Mouse (Mus musculus): ENCODE measurements around the gene Olfr1424.
A peak's percentile ranks its signal among the peaks of the same experiment; 100 is the strongest.
"Not testable (repeated sequence)": the region's sequence is repeated elsewhere in the genome, so short reads cannot be mapped to it uniquely, and the experiment has no call there.

The Olfr1424 gene

DNA sequence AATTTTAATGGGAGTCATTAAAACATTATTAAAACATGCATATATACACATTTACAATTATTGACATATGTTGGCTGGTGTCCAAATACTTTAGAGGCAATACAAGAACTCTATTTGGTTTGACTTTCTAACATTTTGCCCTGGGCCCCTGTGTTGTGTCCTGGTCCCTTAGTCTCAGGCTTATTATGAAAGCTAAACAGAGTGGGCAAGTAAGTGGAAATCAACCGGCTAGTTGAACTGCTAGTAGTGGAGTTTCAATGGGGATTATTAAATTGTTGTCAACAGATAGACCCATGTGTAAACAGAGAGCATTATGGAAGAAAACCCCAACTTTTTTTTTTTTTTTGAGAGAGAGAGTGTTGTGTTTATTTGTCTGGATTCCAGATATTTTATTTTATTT, at the start of gene Olfr1424:
Gene Olfr1424, minus strand, starts transcription at position 101 of the 400 bp plus-strand sequence.
- not testable (repeated sequence) for DNase-seq

DNA sequence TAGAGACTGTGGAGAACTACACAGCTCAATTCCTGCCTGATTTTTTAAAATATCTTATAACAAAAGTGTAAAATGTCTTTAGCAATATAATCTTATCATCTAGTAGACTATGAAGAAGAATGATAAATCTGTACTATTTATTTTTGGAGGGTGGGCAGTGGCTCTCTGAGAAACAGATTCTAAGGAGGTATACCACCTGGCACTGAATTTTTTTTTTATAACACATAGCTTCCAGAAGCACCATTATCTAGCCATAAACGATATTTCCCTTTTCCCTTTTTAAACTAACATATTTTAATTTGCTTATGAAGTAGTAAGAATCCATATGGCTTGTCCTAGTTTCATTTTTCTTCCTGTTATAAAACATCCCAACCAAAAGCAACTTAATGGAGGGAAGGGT, 42.1 kb upstream of the Olfr1424 start:
- DNase-seq, result no peak

DNA sequence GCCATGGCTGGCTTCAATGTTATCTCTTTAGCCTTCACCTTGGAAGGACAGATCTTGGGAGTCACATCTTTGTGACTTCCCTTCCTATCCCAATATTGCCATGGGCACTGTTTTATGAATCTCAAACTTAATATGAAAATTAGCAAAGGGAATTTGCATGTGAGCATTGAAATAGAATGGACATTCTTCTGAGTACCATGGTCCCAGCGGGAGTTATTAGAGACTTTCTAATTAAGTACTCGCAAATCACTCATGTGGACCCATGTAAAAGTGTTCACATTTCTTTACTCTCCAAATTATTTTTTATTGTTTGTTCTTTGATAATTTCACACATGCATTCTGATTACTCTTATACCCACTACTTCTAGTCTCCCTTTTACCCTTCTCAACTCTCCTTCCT, 40.8 kb upstream of the Olfr1424 start, which contains the start of gene Olfr1427:
Gene Olfr1427, minus strand, starts transcription at position 101 of the 400 bp plus-strand sequence.
- no peak for DNase-seq

DNA sequence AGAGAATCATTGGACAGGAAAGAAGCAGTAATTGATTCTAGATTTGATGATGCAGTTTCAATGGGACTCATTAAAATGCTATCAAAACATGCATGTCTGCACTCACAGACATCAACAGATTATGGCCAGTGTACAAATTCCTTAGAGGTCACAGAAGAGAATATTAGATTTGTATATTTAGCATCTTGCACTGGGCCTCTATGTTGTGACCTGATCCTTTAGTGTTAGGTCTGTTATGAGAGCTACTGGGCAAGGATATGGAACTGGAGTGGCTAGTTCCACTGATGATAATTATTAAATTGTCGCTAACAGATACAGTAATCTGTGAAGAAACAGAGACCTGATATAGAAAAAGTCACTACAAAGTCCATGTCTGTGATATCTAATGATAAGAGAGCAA, 29.4 kb upstream of the Olfr1424 start, which contains the start of gene Olfr1426:
Gene Olfr1426, minus strand, starts transcription at position 101 of the 400 bp plus-strand sequence.
- DNase-seq, result no peak

DNA sequence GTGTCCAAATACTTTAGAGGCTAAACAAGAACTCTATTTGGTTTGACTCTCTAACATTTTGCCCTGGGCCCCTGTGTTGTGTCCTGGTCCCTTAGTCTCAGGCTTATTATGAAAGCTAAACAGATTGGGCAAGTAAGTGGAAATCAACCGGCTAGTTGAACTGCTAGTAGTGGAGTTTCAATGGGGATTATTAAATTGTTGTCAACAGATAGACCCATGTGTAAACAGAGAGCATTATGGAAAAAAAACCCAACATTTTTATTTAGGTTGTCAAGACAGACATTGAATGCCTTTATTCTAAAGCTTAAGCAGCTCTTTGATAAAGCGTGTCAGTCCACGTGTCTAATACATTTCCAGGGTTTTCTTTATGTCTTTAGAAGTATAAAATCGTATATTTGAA, 15.1 kb upstream of the Olfr1424 start, which contains the start of gene Olfr1425:
Gene Olfr1425, minus strand, starts transcription at position 101 of the 400 bp plus-strand sequence.
- not testable (repeated sequence) for DNase-seq

DNA sequence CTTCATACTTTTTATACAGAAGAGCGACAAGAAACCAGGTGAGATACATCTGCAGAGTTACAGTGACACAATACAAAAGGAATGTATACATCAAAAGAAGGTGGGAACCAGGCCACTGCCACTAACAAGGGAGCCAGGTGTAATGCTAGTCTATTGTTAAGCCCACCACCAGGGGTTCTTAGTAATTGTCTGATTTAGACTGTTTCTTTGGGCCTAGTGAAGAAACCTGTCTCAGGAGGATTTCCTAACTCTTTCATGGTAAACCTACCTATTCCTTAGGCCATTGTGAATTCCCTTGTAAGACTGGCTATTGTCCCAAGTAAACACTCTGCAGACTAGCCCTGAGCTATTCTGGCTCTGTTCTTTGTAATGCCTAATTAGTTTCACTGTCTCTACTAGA, 7.1 kb upstream of the Olfr1424 start:
- DNase-seq, result not testable (repeated sequence)

DNA sequence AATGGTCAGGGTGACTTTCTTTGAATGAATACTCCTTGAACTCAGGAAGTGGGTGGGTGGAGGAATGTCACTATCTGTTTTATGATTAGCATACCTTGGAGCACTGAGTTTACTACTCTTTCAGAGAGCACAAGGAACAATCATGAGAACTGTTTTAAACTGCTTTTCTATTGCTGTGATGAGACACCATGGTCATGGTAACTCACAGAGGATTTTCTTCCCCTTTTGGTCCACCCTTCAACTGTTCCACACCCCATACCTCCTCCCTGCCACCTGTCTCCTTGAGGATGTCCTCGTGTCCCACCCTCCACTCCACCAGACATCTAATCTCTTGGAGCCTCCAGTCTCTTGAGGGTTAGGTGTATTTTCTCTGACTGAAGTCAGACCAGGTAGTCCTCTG, 5.3 kb upstream of the Olfr1424 start:
- not testable (repeated sequence) for DNase-seq

DNA sequence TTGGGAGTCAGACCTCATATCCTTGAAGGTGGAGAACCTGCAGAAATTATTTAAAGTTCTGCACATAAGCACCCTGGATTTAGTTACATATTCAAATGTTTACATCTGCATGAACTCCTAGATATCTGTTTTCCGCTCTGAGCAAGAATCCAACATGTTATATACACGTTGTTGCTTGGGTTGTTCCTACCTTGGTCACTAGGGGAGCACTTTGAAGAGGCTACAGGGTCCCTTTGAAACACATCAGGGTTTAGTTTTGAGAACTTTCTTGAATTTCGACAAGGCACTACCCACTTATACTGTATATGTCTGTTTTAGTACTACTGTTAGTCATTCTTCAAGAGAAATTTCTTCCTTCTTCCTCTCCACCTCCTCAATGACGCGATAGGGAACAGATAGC, 19.3 kb downstream of the Olfr1424 start:
- DNase-seq, result no peak

DNA sequence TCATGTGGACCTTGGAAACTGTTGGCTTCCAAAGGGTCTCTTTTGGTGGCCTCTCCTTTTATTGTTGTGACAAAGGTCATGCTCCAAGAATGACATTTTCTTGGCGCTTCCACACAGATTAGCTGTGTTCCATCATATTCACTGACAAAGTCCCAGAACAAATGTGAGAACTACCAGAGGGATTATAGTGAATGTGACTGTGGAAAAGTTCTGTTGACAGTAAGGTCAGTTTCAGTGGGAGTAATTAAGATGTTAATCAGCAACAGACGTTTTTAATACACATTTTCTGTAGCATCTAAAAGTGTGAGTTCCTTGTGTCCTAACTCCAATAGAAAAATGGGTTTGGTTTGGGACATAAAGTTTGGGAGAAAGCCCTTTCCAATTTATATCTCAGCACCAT, 21.3 kb downstream of the Olfr1424 start, which contains the start of gene Olfr1423:
Gene Olfr1423, minus strand, starts transcription at position 101 of the 400 bp plus-strand sequence.
- DNase-seq, result no peak

DNA sequence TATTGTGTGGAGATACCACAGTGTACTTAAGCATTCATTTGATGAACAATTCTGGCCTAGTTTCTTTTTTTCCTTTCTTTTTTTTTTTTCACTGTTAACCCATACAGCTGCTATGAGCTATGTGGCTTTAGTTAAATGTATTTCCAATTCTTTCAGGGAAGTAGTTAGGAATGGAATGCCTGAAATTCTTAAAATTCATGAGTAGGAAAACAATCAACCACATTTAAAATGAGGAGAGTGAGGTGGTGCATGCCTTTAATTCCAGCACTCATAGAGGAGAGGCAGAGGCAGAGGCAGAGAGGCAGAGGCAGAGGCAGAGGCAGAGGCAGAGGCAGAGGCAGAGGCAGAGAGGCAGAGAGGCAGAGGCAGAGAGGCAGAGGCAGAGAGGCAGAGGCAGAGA, 24.8 kb downstream of the Olfr1424 start:
- DNase-seq, result no peak

DNA sequence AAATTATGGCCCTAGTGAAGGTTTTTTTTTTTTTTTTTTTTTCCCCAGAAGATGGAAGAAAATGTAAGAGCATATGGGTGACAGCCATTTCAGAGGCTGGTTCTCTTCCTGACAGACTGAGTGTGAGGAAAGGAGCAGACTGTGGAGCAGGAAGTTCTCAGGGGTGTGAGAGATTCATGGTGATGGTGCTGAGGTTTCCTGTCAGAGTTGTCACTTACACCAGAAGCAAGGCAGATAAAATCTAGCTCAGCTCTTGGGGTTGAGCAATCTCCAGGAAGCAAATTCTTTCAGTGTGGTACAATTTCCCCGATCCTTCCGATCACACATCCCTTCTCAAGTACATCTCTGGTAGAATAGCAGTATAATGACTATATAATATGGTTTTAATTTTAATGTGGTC, 35.9 kb downstream of the Olfr1424 start:
- no peak for DNase-seq

DNA sequence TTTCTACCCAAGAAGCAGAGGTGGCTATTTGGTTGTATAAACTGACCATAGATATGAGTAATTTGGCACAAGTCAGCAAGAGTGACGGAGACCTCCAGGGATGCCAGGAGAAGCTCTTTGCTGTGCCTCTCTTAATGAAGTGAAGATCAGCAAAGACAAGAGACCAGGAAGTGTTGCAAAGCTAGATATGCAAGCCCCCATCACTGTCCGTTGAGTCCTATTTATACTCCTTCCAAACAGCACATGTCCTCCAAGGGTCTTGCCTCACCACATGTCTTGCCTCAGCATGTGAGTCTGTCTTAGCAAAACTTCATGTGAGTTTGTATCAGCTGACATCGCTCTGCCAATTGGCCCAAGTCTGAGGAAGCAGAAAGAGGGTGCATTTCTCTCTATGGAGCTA, 37.1 kb downstream of the Olfr1424 start:
- no peak for DNase-seq

DNA sequence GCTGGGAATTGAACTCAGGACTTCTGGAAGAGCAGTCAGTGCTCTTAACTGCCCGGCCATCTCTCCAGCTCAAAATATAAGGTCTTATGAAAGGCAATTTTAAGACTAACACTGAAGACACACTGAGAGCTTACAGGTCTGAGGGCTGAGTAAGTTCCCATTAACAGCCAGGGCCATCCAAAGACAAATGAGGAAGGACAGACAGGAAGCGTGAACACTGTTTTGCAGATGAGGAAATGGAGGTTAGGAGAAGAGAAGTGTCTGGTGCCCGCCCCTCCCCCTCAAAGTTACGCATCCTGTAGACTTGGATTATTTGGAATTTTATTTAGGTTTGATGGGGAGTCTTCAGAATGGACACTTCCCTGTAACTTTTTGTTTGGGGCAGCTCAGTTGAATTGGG, 38.3 kb downstream of the Olfr1424 start:
- no peak for DNase-seq

DNA sequence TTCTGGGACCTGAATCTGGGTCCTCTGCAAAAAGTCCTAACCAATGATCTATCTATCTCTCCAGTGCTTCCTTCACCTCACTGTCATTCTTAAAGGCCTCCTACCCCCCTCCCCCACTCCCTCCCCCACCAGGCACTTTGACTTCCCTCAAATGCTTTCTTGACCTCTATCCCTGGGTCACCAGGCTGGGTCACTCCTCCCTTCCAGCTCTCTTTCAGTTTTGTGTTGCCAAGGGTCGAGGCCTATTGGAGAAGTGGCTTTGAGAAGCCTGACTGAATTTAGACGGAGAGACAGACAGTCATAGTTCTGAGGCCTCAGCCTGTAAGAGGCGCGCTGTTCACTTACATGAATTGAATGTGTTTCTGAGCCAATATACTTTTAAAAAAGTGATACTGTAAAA, 46.3 kb downstream of the Olfr1424 start:
- no peak for DNase-seq

DNA sequence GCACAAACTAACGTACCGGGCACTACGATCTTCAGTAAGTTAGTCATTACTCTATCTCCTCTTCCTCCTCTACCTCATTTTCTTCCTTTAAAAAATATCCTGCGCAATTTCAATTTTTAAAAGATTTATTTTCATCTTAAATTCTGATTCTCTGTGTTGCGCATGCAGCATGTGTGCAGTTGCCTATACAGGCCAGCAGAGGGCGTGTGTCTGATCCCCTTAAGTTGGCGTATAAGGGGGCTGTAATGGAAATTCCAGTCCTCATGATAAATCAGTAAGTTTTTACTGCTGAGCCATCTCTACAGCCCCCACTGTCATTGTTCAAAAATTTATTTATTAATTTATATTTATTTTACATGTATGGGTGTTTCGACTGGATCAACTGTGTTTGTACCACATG, 46.8 kb downstream of the Olfr1424 start:
- no peak for DNase-seq

DNA sequence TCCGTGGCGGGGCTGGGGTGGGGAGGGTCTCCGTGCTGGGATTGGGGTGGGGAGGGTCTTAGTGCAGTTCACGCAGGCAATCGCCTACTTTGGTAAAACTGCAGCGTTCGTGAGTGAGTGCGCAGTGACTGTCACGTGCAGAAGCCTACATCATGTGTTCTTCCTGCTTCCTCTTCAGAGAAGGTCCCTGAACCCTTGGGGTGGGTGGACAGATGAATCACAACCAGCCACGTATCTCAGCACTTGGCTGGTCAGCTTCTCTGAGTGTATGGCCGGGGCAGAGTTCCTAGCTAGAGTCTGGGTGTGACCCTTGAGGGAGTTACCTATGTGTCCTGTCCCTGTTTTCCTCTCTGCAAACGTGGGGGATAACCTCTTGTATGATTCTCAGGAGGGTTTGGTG, 49.3 kb downstream of the Olfr1424 start:
- peak; percentile 71 for DNase-seq

DNA sequence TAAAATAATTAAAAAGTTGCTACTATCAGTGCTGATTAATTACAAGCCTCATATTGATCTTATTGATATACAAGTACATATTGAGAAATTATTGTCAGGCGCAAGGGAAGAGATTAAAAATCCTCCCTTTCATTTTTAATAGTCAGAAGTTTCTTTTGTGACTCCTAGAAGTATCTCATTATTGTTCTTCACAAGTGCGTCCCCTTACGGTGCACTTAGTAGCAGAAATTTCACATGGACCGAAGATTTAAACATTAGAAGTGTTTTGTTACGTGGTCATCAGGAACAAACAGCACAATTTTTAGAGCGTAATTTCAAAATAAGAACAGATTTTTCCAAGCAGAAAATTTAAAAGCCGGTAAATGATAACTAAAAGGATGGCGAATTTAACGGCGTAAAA, 49.9 kb downstream of the Olfr1424 start:
- DNase-seq, result no peak

DNA sequence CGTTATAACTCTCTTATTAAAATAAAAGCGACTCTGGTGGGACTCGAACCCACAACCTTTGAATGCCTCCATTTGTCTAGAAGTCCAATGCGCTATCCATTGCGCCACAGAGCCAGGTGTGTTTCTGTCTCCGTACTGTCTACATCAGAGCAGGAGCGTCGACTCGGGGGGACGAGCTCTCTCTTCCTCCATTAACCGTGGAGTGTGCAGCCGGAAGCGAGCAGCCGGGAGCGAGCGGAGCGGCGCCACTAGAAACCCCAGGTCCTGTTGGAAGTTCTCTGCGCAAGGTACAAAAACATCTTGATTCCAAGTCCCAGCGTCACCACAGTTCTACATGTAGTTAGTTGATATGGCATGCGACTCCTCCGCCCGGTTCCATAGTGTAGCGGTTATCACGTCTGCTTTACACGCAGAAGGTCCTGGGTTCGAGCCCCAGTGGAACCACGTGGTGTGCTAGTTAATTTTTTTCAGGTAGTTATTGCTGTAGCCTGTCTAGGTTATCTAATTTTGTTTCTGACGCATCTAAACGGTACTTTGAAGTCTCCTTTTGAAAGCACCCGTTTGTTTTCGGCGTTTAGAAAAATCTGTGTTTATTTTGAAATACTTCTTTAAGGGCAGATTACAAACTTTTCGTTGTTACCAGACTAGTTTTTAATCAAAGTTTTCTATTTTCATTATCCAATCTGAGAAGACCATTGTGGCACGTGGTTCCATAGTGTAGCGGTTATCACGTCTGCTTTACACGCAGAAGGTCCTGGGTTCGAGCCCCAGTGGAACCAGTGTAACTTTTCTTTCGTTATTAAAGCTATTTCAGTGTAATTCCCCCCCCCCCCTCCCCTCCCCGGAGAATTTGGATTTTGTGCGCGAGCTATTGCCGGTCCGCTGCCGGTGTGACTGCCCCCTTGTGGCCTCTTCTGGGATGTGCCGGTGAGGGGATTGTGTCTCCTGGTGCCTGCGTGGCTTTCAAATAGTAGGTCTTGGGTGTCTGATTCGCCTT, 50.6 kb downstream of the Olfr1424 start:
- peak; percentile 94 for DNase-seq

DNA sequence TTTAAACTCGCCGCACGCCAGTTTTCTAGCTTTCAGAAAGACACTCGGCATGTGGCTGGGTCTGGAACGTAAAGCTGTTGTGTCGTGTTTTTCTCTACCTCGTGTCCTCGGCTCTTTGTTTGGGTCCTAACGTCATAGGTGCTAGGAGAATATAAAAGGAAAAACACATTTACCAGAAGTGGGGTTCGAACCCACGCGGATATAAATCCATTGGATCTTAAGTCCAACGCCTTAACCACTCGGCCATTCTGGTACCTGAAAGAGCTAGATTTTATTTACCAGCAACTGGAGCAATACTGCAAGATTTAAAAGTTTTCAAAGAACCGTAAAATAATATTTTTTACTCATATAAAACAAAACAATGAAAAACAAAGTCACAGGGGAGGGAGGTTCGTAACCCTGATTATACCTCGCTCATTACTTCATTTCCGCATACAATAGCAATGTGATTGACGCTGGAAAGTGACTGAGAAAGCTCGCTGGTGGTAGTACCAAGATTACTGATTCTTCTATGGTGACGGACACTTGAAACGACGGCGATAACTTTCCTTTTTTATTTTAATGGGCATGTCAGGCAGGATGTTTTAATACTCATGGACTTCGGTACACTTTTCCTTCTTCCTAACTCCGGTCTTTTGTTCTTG, 51.4 kb downstream of the Olfr1424 start:
- peak; percentile 80 for DNase-seq

DNA sequence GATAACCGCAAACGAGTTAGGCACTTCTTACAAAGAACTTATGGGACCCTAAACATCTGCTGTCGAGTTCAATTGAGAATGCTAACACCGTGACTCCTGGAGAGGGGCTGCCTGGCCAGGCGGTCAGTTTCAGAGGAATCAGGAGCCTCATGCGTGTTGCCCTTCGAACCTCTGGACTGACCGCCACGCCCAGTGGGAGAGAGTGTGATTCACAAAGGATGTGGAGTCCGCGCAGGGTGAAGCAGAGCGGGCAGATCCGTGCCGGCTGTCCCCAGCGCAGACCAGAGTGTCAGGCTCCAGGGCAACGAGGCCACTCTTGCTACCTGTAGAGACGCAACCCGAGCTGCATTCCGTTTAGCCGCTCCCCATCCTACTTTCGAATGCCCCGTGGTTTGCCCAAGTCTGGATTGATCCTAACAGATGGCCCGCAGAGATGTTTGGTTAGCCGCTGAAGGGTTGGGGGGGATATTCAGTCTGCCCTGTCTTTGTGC, 52.2 kb downstream of the Olfr1424 start:
- DNase-seq, result peak; percentile 79

DNA sequence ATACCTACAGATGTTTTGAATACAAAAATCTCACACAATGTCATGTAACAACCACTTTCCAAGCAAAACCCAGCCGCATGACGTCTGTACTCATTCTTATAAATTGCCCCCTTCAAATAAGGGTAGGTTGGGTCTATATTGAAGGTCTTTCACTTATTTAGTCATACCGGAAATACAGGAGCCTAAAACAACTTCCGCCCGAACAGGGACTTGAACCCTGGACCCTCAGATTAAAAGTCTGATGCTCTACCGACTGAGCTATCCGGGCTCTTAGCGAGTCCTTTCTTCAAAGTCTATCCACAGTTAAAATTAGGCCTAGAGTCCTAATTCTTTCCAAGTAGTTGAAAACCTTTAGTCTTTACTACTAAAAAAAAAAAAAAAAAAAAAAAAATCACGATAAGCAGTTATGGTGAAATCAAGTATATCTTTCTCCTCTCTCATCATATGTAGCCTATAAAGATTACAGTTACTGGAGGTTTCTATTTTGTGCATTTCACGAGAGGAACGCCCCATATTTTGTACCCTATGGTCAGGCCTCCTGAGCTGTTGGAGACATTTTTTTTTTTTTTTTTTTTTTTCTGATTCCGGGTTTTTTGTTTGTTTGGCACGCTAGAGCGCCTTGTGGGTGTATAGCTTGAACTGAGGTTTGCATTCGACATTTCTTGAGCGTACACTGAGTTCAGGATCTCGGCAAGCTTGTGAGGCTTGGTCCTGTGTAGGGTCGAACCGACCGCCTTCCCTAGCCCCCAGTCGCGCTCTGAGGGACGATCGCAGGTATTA, 52.8 kb downstream of the Olfr1424 start:
- peak; percentile 83 for DNase-seq
